Mouse (Mus musculus): ENCODE measurements around the gene Plcb3.

The Plcb3 gene

DNA sequence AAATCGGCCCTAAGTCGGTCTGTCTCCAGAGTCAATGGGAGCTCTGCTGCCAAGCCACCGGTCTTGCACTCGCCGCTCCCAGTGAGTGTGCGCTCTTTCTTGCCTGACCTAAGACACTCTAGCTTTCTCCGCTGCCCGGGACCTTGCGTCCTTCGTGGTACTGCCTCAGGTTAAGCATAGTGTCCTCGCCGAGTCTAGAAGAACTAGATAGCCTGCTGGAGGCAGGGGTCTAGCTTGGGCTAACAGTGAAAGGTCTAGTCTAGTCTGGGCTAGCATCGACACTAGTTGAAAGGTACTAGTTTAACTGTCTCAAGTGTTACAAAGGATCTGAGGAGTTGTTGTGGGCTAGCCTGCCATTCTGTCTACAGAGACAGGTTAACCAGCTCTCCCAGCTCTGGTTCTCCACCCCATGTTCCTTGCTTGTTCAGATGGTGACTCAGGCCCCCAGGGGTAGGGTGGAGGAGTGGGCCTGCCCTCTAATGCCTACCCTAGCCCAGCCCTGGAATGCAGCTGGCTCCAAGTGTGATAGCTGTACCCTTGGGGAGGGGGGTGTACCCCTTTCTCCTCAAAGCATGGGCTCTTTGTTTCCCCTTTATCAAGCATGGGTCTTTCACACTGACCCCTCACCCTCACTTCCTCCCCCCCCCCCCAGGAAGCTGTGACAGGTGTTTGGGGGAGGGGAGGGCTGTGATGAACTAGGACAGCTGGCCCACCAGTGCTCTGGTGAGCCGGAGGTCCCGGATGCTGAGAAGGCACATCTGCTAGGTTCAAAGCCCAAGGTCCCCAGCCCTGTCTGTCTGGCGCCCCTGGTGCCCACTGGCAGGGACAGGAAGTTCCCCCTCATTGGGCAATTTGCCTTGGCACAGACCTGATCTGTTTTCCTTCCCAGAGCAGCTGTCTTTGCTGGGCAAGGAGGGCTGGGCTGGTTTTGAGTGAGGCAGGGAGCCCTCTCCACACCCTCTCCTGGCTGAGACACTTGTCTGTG lies at the start of gene Plcb3:
TSS of gene Plcb3 (minus strand) at position 934 of the 985 bp plus-strand sequence.
- peak; percentile 98 for DNase-seq

GRCm38 (mm10) chr19:7020224-7020641 lies 44.0 kb upstream of the Plcb3 start:
- DNase-seq, result peak; percentile 96

DNA sequence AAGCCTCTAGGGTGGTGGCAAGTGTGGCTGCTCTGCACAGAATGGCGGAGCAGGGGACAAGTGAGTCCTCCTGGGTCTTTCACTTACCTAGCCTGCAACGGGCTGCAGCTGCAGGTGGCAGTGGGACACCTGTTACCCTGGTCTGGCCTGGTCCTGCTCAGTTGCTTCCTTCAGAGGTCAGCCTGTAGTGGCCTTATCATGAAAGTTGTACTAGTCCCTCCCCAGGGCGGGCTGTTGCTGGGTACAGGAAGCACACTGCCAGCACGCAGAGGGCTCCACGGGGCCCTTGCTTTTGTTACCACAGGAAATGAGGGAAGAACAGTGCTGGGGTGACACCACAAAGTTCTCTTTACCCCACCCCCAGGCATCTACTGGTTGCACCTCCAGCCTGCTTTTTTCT lies 42.9 kb upstream of the Plcb3 start, which contains the start of gene Fermt3:
TSS of gene Fermt3 (minus strand) at position 279 of the 400 bp plus-strand sequence.
- DNase-seq, result peak; percentile 98

DNA sequence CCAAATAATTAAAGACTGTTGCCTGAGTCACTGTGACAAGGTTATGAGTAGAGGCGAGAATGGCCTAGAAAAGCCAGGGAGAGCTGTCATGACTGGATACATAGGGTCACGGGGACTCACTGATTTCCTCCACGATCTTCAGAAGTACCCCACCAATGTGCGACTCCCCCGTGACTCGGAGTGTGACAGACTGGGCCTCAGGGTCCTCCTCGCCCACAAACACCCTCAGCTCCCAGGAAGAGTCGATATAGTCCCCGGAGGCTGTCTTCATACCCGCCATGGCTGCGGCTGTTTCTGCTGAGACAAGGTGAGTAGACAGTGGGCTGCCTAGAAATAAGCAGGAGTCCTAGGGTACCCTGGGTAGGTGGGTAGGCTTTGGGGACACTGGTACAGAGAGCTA lies 42.3 kb upstream of the Plcb3 start:
- DNase-seq, result peak; percentile 90

DNA sequence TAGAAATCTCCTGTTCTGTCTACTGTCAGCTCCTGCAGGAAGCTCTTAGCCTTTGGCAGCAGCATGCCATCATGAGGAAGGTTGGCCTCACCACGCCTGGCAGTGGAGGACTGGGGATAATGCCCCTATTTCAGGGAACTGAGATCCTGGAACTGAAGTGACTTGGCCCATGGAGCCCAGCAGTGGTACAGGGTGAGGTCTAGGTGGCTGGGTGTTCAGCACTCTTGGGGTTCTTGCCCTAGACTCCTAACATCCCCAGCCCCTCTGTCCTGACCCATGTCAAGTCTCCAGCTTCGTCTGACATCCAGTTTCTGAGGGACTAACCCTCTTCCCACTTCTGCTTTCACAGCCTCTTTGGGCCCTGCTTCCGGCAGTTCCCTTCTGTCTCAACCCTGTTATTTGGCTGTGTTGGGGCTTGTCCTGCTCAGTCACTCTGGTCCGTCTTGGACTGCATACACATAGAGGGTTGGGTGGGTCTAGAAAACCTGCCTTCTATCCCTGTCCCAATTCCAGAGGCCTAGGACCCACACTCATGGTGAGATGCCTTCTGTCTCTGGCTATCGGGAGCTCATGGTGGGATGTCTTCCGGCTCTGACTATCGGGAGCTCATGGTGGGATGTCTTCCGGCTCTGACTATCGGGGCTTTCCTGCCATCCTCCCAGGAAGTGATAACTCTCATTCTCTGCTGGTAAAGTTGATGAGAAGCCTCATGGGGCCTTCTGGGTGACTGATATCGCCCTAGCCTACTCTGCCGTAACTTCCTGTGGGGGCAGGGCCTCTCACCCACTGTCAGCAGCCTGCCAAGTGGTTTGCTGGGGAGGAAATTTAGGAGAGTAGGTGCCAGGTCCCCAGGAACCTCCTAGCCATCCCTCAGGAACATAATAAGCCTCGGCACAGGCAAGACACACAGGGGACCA lies 41.5 kb upstream of the Plcb3 start:
- DNase-seq, result peak; percentile 93

DNA sequence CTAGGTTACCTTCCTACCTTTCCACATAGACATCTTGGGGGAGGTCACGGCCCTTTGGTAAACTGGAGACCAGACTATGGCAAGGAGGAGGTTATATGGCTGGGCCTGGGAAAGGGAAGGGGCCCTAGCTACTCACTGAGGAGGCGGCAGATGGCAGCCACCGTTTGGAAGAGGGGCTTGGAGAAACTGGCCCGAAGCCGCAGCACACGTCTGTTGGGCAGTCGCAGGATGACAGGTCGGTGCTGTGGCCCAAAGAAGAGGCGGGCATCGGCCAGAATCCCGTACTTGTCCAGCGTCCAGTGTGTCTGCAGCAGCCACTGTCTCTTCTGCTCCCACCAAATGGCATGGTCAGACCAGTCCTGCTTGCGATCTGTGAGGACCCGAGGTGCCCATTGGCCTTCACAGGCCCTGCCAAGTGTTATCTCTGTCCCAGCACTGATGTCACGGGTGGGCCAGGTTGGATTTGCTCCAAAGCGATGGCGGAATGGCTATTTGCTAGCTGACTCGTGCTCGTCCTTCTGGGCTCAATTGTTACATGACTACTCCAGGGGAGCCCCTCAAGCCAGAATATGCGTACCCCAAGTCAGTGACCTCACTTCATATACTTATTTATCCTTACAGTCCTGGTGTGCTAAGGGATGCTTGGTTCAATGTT lies 38.3 kb upstream of the Plcb3 start:
- peak; percentile 84 for DNase-seq

GRCm38 (mm10) chr19:7013984-7014383 lies 37.7 kb upstream of the Plcb3 start:
- DNase-seq, result peak; percentile 80

- DNase-seq, result peak; percentile 81
Observed at GRCm38 (mm10) chr19:7012426-7012825, 36.2 kb upstream of the Plcb3 start.

DNA sequence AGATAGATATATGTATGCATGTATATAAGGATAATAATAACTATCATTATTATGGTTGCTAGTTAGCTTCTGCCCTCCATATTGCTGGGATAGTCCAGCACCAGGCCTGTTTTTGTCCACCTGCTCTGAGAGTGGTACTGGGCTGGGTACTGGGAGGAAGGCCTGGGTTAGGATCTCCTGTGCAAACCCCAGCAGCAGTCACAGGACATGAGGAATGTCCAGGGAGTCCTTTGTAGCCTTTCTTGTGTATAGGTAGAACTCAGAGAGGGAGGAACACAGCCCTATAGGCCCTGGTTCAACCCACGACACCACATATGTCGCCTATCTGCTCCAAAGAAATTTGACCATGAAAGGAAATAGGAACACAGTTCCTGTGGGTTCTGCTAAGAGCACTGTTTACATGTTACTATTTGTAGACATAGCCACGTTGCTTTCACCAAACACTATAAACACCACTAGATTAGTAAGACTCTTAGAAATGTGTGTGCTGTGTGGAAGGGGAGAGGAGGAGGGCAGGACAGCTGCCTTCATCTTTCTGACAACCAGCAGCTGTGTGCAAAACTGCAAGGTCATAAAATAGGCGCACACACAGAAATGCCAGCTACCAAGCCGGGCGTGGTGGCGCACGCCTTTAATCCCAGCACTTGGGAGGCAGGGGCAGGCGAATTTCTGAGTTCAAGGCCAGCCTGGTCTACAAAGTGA lies 30.8 kb upstream of the Plcb3 start:
- DNase-seq, result peak; percentile 79

- DNase-seq, result peak; percentile 88
Observed at GRCm38 (mm10) chr19:6999360-7000063, 23.2 kb upstream of the Plcb3 start.

- peak; percentile 94 for DNase-seq
Observed at GRCm38 (mm10) chr19:6997721-6998290, 21.5 kb upstream of the Plcb3 start.

GRCm38 (mm10) chr19:6996006-6996405 lies 19.7 kb upstream of the Plcb3 start, which contains the start of the genes Nudt22 and Trpt1:
TSS of gene Nudt22 (minus strand) at chr19:6996117.
TSS of gene Trpt1 (plus strand) at chr19:6996131.
- peak; percentile 99 for DNase-seq

- peak; percentile 94 for DNase-seq
Observed at GRCm38 (mm10) chr19:6995255-6995991, 19.2 kb upstream of the Plcb3 start.

DNA sequence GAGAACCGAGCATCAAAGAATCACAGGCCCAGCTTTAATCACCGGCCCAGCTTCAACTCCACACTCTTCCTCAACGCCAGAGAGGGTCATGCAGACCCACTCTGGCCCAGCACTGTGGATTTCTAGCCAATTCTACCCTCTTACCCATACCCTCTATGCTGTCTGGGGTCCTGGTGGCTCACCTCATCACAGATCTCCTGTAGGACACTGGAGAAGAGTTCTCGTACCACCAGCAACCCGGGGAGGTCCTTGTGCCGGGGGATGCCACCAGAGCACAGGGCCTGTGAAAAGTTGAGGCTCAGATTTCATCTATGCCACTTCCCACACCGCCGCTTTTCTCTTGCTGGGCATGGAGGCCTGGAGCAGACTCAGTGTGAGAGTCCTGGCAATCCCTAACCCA lies 18.2 kb upstream of the Plcb3 start:
- DNase-seq, result peak; percentile 90

- DNase-seq, result peak; percentile 92
Observed at GRCm38 (mm10) chr19:6994002-6994401, 17.7 kb upstream of the Plcb3 start.

DNA sequence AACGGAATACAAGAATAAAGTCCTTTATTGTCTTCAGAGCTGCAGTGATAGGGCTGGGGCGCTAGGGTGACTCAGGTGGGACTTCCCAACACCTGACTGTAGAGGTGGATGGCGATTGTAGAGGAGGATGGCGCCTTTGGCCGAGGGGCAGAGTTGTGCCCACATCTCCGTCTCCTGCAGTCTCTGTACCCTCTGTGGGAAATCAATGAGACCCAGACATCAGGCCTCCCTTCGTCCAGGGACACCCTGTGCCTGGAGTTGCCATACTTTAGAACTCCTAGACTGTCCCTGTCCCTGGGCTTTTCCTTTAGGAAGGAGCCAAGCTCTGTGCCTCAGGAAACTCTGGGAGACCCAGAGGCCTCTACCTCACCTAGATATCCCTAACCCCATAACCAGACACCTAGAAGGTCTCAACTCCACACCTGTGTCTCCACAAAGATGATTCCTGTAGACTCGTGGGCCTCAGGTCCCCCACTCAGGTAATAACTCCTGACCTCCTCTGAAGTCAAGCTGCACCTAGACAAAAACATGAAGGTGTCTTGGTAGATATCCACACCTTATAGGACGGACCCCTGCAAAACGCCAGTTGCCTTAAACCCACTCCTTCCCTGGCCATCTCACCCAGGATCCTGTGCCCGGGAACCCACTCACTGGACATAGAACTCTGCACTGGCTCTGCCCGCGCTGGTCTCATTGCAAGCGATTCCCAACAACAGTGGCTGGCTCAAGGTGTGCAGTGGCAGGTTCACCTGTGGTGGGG lies 16.9 kb upstream of the Plcb3 start:
- peak; percentile 95 for DNase-seq

GRCm38 (mm10) chr19:6992011-6992858 lies 16.0 kb upstream of the Plcb3 start, which contains the start of gene Dnajc4:
TSS of gene Dnajc4 (minus strand) at chr19:6992572.
- peak; percentile 100 for DNase-seq

DNA sequence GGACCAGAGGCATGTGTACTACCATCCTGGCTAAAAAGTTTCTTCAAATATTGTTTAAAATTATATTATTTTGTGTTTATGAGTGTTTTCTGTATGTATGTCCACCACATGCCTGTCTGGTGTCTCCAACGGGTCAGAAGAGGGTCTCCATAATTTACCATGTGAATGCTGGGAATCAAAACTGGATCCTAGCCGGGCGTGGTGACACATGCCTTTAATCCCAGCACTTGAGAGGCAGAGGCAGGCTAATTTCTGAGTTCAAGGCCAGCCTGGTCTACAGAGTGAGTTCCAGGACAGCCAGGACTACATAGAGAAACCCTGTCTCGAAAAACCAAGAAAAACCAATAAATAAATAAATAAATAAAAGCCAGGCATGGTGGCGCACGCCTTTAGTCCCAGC lies 14.9 kb upstream of the Plcb3 start:
- DNase-seq, result peak; percentile 87

Data from heart, adult 11 months (tissue).